ENCODE assay signal across 7 mouse cellular contexts in the genomic region with DNA sequence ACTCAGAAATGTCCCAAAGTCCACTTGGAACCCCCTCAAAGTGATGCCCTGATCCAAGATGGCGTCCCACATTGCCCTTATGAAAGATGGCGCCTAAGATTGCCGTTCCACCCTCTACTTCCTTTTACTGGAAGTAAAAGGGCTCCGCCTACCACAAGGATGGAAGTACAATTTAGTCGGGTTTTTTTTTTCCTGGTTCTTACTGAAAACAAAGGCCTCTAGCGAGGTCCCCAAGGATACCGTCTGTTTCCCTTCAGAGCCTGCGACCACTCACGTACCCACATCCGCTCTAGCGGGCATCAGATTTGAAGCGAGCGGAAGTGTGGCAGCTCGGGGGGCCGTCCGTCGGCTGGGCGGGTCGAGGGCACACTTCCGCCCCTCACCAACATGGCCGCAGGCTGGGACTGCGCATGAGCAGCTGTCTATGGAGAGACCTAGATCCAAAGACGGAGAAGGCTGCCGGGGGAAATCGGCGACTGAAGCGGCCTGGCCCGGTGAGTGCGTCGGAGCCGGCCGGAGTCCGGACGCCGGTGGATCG. TPM values are rescaled to one million over a fixed set of nuclear protein-coding genes. Genes with fewer than 3 reads are reported as not detected.
DNase-seq lines count a peak whose midpoint lies in the region; ATAC-seq lines count a peak whose summit lies in the region.

Gene Usf1, plus strand, starts transcription at position 367 of the 538 bp plus-strand sequence.

- H3K27ac ChIP-seq in embryonic facial prominence, embryonic 11.5 days (replicated peaks; ENCODE audit: low read depth, low read length): peak within 1 kb of the TSS; percentile 79
- H3K27ac ChIP-seq in limb, embryonic 10.5 days: peak within 1 kb of the TSS; percentile 97
- H3K27ac ChIP-seq in midbrain, embryonic 13.5 days: peak within 1 kb of the TSS; percentile 93

- H3K4me3 ChIP-seq in embryonic facial prominence, embryonic 11.5 days (ENCODE audit: low read depth, low read length): peak within 1 kb of the TSS; percentile 90
- H3K4me3 ChIP-seq in limb, embryonic 10.5 days: peak within 1 kb of the TSS; percentile 86
- peak within 1 kb of the TSS; percentile 96 for H3K4me3 ChIP-seq in midbrain, embryonic 13.5 days (replicated peaks)

- H3K4me2 ChIP-seq in embryonic facial prominence, embryonic 11.5 days (ENCODE audit: low read depth, low read length): peak within 1 kb of the TSS; percentile 57
- peak within 1 kb of the TSS; percentile 56 for H3K4me2 ChIP-seq in midbrain, embryonic 13.5 days (replicated peaks)

- H3K27me3 ChIP-seq in embryonic facial prominence, embryonic 11.5 days (ENCODE audit: control insufficient read depth, insufficient read depth, low read length): no peaks in the 10 kb centered on the region
- H3K27me3 ChIP-seq in limb, embryonic 10.5 days (ENCODE audit: low read depth, poor library complexity, severe bottlenecking): peaks cover 19% of the 10 kb centered on the region
- H3K27me3 ChIP-seq in midbrain, embryonic 13.5 days: peaks cover 27% of the 10 kb centered on the region

- H3K9me3 ChIP-seq in embryonic facial prominence, embryonic 11.5 days (replicated peaks; ENCODE audit: control insufficient read depth, low read length): no peaks in the 10 kb centered on the region
- no peaks in the 10 kb centered on the region for H3K9me3 ChIP-seq in limb, embryonic 10.5 days (replicated peaks)
- no peaks in the 10 kb centered on the region for H3K9me3 ChIP-seq in midbrain, embryonic 13.5 days

- peak; percentile 97 for ATAC-seq in embryonic facial prominence, embryonic 11.5 days (replicated peaks; ENCODE audit: insufficient number of reproducible peaks, low FRiP score, low TSS enrichment, low read depth)
- ATAC-seq in granulocyte monocyte progenitor cell, adult 5-6 weeks (replicated peaks; ENCODE audit: poor library complexity, severe bottlenecking): peak; percentile 84
- ATAC-seq in midbrain, embryonic 13.5 days: peak; percentile 98

- WGBS in embryonic facial prominence, embryonic 11.5 days: under 1% methylated on average over 36 of the region's 36 CpGs
- WGBS in limb, embryonic 10.5 days: under 1% methylated on average over 36 of the region's 36 CpGs
- WGBS in midbrain, embryonic 13.5 days: under 1% methylated on average over 36 of the region's 36 CpGs

- H3K36me3 ChIP-seq in embryonic facial prominence, embryonic 11.5 days (replicated peaks; ENCODE audit: control insufficient read depth, insufficient read depth, low read depth, low read length): peaks cover 3% of the 10 kb centered on the region
- peaks cover 31% of the 10 kb centered on the region for H3K36me3 ChIP-seq in limb, embryonic 10.5 days
- peaks cover 20% of the 10 kb centered on the region for H3K36me3 ChIP-seq in midbrain, embryonic 13.5 days

- no peaks in the 10 kb centered on the region for H3K4me1 ChIP-seq in embryonic facial prominence, embryonic 11.5 days (ENCODE audit: control insufficient read depth, insufficient read depth, low read length)
- H3K4me1 ChIP-seq in limb, embryonic 10.5 days: peaks cover 20% of the 10 kb centered on the region
- H3K4me1 ChIP-seq in midbrain, embryonic 13.5 days (replicated peaks): peaks cover 23% of the 10 kb centered on the region

- DNase-seq in adrenal gland, postnatal 14 days: peak; percentile 97
- DNase-seq in embryonic facial prominence, embryonic 11.5 days (ENCODE audit: low spot score): peak; percentile 96
- DNase-seq in kidney, adult 11 months: peak; percentile 94
- DNase-seq in limb, embryonic 10.5 days (ENCODE audit: low spot score): peak; percentile 96
- DNase-seq in spleen, adult 12 weeks (ENCODE audit: low spot score): peak; percentile 89

- peak within 1 kb of the TSS; percentile 93 for H3K9ac ChIP-seq in embryonic facial prominence, embryonic 11.5 days (replicated peaks; ENCODE audit: low read length)
- H3K9ac ChIP-seq in midbrain, embryonic 13.5 days (replicated peaks): peak within 1 kb of the TSS; percentile 99

RNA-seq across cellular contexts. Expression of gene Usf1, which starts in this region (rescaled TPM):
- total RNA-seq in adrenal gland, postnatal 14 days (2021): 49.6 and 69.1 TPM in 2 replicates
- polyA plus RNA-seq in embryonic facial prominence, embryonic 11.5 days (2014; fragmentation: Nextera tagmentation; extraction: Ambion mirVana): 101 and 108 TPM in 2 replicates
- total RNA-seq in granulocyte monocyte progenitor cell, adult 5-6 weeks (2014; fragmentation: Nextera tagmentation): 51.3 and 64.2 TPM in 2 replicates
- 71.0 and 71.5 TPM in 2 replicates for total RNA-seq in granulocyte monocyte progenitor cell, adult 5-6 weeks (2017)
- 119 and 127 TPM in 2 replicates for polyA plus RNA-seq in limb, embryonic 10.5 days (2016; fragmentation: Nextera tagmentation; extraction: Ambion mirVana)
- polyA plus RNA-seq in midbrain, embryonic 13.5 days (2015; fragmentation: Nextera tagmentation; extraction: Ambion mirVana): 237 and 239 TPM in 2 replicates

Comparison
In these comparisons a context has a peak if more than half of its experiments do, and no peak if none do; other contexts are left out.
1. Peak in every context shown above with its lines: DNase-seq, ATAC-seq, H3K4me3 ChIP-seq and H3K27ac ChIP-seq.